Mouse (Mus musculus): Measurements from ENCODE around the gene E030018B13Rik. TPM values are rescaled to one million over a fixed set of nuclear protein-coding genes. Genes with fewer than 3 reads are reported as not detected.

E030018B13Rik gene
- total RNA-seq, 4 experiments from 2014 or later, result not detected

GRCm38 (mm10) chr7:63964121-63964520, 47.5 kb downstream of the E030018B13Rik start:
- no peak for DNase-seq (ENCODE audit: low spot score in 2 of 2)

GRCm38 (mm10) chr7:63965135-63965534, 48.5 kb downstream of the E030018B13Rik start:
- peak; percentile 53 to 87 for DNase-seq (ENCODE audit: low spot score in 2 of 2)

GRCm38 (mm10) chr7:63965635-63966418, 49.2 kb downstream of the E030018B13Rik start:
- no peak for DNase-seq (ENCODE audit: low spot score in 2 of 2)

GRCm38 (mm10) chr7:63969941-63970340, 53.3 kb downstream of the E030018B13Rik start:
- no peak for DNase-seq (ENCODE audit: low spot score in 2 of 2)

Other genes with a start within 250 kb of the E030018B13Rik start
- gene Klf13, start 22.1 kb downstream of the E030018B13Rik start, total RNA-seq (2022), result 100 to 1,000 TPM; 138 to 154 (median 144) TPM
- 1 to 10 TPM in 2 of 4 experiments, under 1 TPM in 2; 0.23 to 4.2 (median 0.97) TPM for gene Trpm1, start 237.0 kb downstream of the E030018B13Rik start, total RNA-seq (2022)